Mouse (Mus musculus) yolk sac, embryonic 10.5 days (tissue): ENCODE results near the gene Sfxn3.

ENCODE experiments used
- DNase-seq: peaks from one replicate; pipeline ENCODE4 v3.0.0-alpha.2; 2017; ENCODE audit warnings: low spot score

Sfxn3 gene

DNA sequence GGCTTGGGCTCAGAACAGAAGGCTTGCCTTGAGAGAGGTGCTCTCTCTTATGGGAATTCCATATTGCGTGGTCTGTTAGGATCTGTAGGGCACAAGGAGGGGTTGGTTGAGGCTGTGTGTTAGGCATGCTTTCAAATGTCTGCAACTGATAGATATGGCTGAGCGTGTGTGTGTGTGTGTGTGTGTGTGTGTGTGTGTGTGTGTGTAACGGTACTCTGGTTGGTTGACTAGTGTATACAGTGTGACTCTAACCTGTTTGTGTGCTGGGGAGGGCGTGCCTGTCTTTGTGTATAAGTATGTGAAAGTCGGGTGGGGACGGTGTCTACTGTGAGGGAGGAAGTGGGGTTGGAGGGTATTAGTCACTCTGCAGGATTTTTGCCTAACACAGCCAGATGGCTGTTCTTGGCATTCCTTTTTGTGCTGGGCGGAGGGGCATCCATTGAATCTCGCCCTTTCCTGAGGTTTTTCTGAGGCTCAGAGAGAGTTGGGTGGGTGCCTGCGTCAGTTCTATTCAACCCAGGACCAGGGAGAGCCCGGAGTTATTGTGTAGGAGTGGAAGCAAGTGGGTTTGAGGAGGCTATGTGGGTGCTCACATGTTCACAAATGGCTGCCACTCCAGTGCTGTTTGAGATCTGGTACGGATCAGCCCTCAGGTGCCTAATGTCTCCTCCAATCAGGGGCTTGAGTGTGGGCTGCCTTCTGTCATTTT, 786 bp downstream of the Sfxn3 start:
- DNase-seq: peak; percentile 34

DNA sequence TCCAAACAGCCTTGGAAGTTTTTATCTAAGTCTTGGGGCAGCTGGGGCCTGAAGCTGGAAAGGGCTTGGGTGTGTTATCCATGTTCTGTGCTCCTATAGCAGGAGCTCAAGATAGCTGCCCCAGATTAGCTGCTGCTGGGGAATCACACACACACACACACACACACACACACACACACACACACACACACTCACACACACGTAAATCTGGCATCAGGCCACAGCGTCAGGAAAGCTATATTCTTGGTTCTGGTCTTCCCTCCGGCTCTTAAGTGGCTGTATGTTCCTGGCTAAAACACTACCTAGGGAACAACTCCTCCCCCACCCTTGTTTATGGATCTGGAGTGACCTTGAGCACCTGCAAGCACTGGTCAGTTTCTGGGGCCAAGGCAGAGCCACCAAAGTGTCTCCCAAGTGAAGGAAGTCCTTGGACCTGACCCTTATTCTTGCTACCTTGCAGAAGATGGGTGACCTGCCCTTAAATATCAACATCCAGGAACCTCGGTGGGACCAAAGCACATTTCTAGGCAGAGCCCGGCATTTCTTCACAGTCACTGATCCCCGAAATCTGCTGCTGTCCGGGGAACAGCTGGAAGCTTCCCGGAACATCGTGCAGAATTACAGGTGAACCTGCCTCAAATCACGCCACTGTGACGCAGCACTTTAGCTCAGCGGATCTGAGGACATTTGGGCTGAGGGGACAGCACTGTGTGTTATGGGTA, 1.5 kb downstream of the Sfxn3 start:
- no peak for DNase-seq

GRCm38 (mm10) chr19:45049523-45049922, 2.2 kb downstream of the Sfxn3 start:
- no peak for DNase-seq

DNA sequence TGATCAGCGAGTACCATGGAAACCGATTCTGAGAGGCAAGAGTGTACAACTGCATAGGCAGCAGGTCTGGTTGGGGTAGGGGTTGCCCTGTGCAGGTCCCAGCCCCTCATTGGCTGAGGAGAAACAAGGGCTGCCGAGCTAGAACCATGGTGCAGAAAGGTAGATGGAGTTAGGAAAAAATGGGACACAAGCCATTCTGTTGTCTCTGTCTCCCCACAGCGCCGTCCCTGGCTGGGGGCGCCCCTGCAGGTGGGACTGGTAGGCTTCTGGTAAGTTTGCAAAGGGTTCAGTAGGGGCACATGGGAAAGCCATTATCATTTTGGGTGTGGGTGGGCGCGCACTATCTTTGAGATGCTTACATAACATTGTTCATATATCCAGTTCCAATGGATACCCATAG, 6.1 kb downstream of the Sfxn3 start:
- no peak for DNase-seq

DNA sequence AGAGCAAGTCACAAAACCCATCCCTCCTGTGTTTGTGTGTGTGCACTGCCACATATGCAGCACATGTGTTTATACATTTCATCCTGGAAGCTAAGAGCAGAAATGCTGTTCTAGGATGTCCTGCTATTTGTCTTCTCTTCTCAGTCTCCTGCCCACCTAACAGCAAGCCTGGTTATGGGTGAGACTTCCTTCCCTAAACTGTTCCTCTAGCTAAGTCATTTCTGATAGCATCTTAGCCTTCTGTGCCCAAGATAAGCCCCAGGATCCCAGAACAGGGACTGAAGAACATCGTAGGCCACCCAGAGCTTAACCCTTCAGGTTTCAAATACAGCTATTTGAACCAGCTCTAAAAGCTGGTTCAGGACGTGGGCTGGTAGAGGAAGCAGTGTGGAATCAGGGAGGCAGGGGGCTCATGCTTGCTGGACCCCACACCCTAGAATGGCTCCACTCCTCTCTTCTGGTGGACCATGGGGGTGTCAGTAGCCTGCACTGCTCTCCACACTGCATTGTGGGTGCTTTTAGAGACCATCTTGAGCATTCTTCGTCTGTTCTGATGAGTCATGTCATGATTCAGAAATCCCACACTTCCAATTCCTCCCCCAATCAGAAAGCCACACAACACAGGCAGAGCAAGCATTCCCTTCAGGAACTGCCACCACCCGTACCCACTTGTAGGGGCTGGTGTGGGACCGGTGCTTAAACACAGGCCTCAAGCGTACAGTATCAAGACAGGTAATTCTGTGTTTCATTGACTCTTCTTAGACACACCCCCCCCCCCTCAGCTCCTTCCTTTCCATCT, 7.8 kb downstream of the Sfxn3 start:
- no peak for DNase-seq

- DNase-seq: no peak
These were observed 9.1 kb downstream of the Sfxn3 start for GRCm38 (mm10) chr19:45056364-45056763.

- no peak for DNase-seq
These were observed 9.8 kb downstream of the Sfxn3 start for GRCm38 (mm10) chr19:45056908-45057698.

DNA sequence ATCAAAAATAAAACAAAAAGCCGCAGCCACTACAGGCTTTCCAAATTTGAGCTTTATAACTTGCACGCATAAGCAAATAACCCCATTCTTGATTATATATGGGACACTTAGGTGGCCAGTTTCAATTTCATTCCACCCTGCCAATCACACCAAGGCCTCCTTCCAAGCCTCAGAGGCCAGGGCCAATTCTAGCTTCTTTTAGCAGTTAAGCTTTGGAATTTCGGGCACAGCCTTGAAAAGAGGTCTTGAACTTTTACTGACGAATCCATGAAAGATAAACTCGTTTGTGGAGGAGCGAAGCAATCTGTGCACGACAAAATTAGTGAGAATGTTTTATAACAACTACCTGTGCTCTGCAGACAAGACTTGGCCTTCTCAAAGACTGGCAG, 10.4 kb downstream of the Sfxn3 start:
- DNase-seq: no peak

- DNase-seq: peak; percentile 98
These were observed 11.0 kb downstream of the Sfxn3 start for GRCm38 (mm10) chr19:45058113-45058839.

DNA sequence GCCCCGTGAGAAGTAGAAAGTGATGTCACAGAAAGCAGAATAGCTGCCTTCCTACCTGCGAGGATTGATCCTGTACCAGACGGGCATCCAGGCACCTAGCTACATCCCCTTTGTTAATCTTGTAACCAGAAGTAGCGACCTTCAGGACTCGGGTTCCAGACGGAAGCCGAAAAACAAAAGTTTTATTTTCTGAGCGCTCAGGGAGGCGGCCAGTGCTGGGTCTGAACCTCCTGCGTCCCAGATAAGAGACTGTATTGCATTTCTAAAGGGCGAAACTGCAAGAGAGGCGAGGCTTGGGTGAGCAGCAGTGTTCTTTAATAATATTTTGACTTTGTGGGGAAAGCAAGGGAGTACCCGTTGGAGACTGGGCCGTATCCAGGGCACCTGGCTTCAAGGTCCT, 11.5 kb downstream of the Sfxn3 start:
- no peak for DNase-seq

DNA sequence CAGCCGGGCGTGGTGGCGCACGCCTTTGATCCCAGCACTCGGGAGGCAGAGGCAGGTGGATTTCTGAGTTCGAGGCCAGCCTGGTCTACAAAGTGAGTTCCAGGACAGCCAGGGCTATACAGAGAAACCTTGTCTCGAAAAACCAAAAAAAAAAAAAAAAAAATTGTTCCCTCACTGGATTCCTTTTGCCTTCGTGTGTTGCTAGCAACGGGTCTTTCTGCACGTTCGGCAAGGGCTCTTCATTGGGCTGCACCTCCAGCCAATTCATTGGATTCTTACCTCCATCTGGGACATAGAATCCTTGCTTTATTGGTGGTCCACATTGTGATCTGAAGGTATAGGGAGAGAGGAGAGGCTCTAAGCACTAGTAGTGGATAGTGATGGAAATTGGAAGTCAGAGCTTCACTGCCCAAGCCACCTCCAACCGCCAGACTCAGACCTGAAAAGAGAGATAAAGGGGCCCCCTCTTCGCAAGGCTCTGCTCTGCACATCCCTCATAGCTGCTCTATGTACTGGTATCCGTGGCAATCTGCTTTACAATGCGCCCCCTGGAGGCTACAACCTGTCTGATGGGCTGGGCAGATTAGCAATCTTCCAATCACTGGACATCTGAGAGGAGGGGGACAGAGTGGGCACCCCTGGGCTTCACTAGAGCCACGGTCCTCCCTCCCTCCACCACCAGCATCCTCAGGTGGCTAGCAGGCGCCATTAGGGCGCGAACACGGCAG, 16.4 kb downstream of the Sfxn3 start:
- DNase-seq: no peak

DNA sequence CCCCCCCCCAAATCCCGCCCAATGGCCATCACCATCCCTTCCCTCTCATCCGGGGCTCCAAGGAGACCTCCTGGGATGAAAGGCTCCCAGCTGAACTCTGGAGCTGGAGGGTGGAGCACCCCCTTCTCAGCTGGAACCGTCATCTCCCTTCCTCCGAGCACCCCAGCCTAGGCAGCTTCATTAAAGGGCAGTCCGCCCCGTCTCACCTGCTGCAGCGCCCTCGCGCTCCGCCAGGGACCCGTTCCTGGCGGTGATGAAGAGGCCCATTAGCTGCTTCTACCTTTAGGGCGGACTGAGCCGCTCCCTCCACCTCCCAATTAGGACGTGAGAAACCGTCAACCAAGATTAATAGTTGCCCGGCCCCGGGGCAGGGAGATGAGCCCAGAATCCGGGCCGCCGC, 17.9 kb downstream of the Sfxn3 start:
- DNase-seq: no peak

- DNase-seq: no peak
These were observed 19.9 kb downstream of the Sfxn3 start for GRCm38 (mm10) chr19:45067170-45067569.

DNA sequence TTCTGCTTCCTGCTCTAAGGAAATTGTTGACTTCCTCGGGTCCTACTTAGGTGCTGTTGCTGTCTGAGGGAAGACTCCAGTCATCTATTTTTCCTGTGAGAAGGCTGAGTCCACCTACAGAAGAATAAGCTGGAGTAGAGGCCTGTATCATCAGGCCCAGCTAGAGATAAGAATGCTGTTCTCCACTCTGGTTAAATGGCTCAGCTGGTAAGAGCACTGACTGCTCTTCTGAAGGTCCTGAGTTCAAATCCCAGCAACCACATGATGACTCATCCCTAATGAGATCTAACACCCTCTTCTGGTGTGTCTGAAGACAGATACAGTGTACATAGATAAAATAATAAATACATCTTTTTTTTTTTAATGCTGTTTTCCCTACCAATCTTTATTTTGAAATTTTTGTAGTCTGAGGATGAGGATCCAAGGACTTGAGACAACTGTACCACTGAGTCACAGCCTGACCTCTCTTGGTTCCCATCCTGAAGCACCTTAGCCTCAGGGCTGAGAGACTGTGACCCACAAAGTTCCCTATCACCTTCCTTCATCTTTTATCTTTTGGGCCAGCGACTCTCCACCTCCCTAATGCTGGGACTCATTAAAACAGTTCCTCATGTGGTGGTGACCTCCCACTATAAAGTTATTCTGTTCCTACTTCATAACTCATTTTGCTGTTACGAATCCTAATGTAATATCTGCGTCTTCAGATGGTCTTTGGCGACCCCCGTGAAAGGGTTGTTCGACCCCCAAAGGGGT, 20.6 kb downstream of the Sfxn3 start:
- DNase-seq: no peak

DNA sequence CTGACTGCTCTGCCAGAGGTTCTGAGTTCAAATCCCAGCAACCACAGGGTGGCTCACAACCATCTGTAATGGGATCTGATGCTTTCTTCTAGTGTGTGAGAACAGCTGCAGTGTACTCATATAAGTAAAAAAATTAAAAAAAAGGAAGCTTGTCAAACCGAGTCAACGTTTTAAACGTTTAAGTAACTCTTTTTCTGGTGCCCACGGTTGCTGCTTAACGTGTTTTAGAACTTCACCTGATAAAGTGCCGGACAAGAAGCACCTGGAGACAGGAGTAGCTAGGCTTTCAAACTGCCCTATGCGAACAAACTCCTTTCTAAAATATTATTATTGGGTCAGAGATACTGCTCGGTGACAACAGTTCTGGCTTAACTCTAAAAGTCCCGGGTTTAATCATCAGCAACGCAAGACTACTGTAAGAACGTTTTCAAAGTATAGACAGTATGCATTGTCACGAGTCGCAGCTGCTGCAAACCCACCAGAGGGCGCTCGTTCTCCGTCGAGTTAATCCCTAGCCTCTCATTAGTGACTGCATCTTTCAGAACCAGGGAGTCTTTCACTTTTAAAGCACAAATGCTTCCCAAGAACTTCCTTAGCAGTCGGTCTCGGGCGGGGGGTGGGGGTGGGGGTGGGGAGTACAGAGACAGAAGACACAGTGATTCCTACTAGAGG, 26.7 kb downstream of the Sfxn3 start:
- DNase-seq: peak; percentile 66

DNA sequence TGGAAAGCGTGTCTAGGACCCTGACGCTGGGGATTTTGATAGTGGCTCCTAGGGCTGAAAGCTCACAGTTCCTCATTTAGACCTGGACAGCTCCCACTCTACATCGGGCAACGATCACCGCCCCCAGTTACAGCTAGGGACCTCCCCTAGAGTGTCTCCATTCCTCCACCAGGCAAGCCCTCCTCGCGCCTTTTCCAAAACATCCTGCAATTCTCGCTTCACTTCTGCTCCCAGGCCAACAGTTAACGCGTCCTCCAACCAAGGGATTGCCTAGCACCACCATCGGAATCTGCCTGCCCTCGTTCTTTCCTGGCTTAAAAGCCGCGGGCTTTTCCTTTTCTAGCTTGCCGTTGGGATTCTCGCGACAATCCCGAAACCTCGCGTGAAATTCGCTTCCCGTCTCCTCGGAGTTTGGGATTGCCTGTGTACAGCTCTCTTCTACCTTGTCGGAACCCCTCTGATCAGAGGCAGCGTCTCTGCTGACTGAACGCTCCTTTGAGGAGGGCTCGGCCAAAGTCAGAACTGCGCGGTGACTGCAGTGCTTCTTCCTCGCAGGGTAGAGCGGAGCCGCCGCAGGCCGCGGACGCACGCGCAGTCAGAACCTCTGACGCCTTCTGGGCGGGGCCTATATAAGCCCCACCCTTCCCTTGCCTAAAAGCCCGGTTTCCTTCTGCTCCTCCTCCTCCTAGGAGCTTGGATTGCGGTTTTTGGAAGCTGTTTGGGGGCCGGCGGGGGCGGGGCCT, 27.4 kb downstream of the Sfxn3 start, which contains the start of gene Kazald1:
Gene Kazald1, plus strand, starts transcription at position 662 of the 743 bp plus-strand sequence.
- DNase-seq: peak; percentile 92

DNA sequence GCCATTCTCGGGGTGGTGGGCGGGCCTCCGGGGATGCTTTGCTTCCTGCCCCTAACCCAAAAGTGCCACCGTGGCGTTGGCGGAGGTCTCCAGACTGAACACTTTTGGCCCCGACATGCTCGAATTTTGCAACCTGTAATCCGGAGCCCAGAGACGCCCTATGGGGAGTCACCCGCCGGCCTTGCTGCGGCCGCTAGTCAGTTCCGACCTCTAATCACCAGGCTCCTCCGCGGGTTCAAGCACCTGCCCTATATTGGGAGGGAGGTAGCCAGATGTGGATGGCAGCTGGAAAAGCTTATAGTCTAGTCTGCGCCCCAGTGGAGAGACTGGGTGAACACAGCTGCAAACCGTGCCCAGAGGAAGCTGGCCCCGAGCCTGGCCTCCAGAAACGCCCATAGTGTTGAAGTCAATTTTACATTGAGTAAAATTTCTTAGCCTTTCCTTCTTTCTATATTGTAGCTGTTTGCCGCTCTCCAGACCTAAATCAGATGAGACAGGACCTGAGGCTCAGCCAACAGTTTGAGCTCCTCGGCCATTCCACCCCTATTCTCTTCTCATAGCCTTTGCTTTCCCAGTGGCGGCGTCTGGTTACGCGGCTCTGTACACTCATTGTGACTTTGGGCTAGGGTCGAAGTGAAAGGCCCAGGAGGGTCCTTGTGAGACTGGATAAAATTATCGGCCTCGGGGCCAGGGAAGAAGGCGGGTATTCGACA, 28.2 kb downstream of the Sfxn3 start:
- no peak for DNase-seq

DNA sequence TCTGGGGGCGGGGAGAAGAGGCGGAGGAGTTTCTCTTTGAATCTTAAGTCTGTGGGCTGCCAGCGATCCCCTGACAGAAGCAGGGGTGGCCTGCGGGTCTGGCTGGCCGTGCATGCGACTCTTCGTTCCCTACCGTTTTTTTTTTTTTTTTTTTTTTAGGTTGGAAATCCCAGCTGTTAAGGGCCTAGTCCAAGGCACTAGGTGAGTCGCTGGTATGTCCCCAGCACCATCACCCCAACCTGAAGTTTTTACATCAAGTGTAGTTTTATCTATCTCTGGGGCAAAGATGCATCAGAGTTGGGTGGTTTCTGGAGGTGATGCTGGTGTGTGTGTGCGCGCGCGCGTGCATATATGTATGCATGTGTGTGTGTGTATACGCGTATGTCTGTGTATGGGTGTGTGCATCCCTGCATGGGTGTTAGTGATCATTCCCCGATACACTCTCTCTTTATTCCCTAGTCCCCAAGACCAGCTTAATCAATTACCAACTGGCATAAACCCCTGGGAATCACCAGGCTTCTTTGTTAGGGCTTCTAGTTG, 28.8 kb downstream of the Sfxn3 start:
- no peak for DNase-seq
